Mouse (Mus musculus) CH12.LX (cell line): ENCODE data around the gene Tmem115. TPM values are rescaled to one million over a fixed set of nuclear protein-coding genes. Genes with fewer than 3 reads are reported as not detected.

Source experiments
- DNase-seq: peaks from one replicate; pipeline ENCODE4 v3.0.0-alpha.2; 2013; ENCODE audit errors: extremely low read depth
- H3K27ac ChIP-seq: 2 replicates; pipeline ENCODE4 v1.5.1; 2012; ENCODE audit warnings: low read depth, mild to moderate bottlenecking, control low read depth, moderate library complexity; ENCODE audit not compliant: insufficient read depth
- H3K27me3 ChIP-seq: replicated peaks from 2 replicates; pipeline ENCODE3; 2012; ENCODE audit warnings: inconsistent platforms
- H3K36me3 ChIP-seq, 2 experiments: replicated peaks in 1 of 2; 2 replicates each; pipeline versions ENCODE3 to v1.6.1; 2012; ENCODE audit warnings: inconsistent platforms in 1 of 2, low read length in 1 of 2, mild to moderate bottlenecking in 1 of 2, mixed read lengths in 1 of 2, moderate library complexity in 1 of 2; ENCODE audit not compliant: control insufficient read depth in 1 of 2, insufficient read depth in 1 of 2
- H3K4me1 ChIP-seq, 2 experiments: 2 replicates each; pipeline ENCODE4 v1.6.1; 2012; ENCODE audit warnings: inconsistent platforms in 1 of 2, moderate library complexity in 1 of 2; ENCODE audit not compliant: insufficient read depth in 2 of 2, control insufficient read depth in 1 of 2
- H3K4me2 ChIP-seq: 2 replicates; pipeline ENCODE4 v1.6.1; 2012; ENCODE audit warnings: low read depth, mild to moderate bottlenecking, control low read depth; ENCODE audit not compliant: poor library complexity, insufficient read depth, severe bottlenecking
- H3K4me3 ChIP-seq, 3 experiments: fragments of 150-350 bp in 1 of 3; sonication (generic) in 1 of 3; replicated peaks in 1 of 3; 2 replicates each; pipeline versions ENCODE3 to v1.5.1; 2011 to 2012; ENCODE audit warnings: low read depth in 2 of 3, low read length in 2 of 3, mild to moderate bottlenecking in 2 of 3, moderate library complexity in 2 of 3, control low read depth in 1 of 3, improper control_type of control experiment in 1 of 3, inconsistent platforms in 1 of 3, mixed read lengths in 1 of 3; ENCODE audit not compliant: poor library complexity in 1 of 3
- H3K79me2 ChIP-seq: replicated peaks from 2 replicates; pipeline ENCODE4 v1.6.1; 2012; ENCODE audit warnings: mild to moderate bottlenecking, moderate library complexity; ENCODE audit not compliant: control insufficient read depth, poor library complexity, insufficient read depth, severe bottlenecking; ENCODE audit errors: extremely low read depth
- H3K9ac ChIP-seq: 2 replicates; pipeline ENCODE4 v1.6.1; 2012; ENCODE audit warnings: low read depth, mild to moderate bottlenecking, control low read depth, moderate library complexity; ENCODE audit not compliant: insufficient read depth
- H3K9me3 ChIP-seq: replicated peaks from 2 replicates; pipeline ENCODE3; 2012; ENCODE audit warnings: low read length, inconsistent platforms, mixed read lengths
- BHLHE40 ChIP-seq: IDR thresholded peaks from 2 replicates; pipeline ENCODE4 v1.6.1; 2011; ENCODE audit warnings: mild to moderate bottlenecking, low read depth, low read length, improper control_type of control experiment
- CHD1 ChIP-seq: IDR thresholded peaks from 2 replicates; pipeline ENCODE4 v1.6.1; 2012; ENCODE audit warnings: low read depth, low read length, improper control_type of control experiment, inconsistent platforms
- CTCF ChIP-seq, 2 experiments: IDR thresholded peaks in 1 of 2; conservative IDR thresholded peaks in 1 of 2; 2 replicates each; pipeline ENCODE4 v1.5.1; 2011 to 2012; ENCODE audit warnings: low read depth in 2 of 2, low read length in 2 of 2, improper control_type of control experiment in 1 of 2, inconsistent platforms in 1 of 2, mild to moderate bottlenecking in 1 of 2, moderate library complexity in 1 of 2
- EP300 ChIP-seq: IDR thresholded peaks from 2 replicates; pipeline ENCODE4 v1.6.1; 2011; ENCODE audit warnings: low read length, improper control_type of control experiment
- ETS1 ChIP-seq: conservative IDR thresholded peaks from 2 replicates; pipeline ENCODE4 v1.6.1; 2012; ENCODE audit warnings: low read depth, mild to moderate bottlenecking, inconsistent platforms, low read length, improper control_type of control experiment, moderate library complexity
- GABPA ChIP-seq: IDR thresholded peaks from 2 replicates; pipeline ENCODE4 v1.6.1; 2012; ENCODE audit warnings: low read depth, low read length, improper control_type of control experiment, inconsistent platforms; ENCODE audit not compliant: insufficient replicate concordance
- HCFC1 ChIP-seq: IDR thresholded peaks from 2 replicates; pipeline ENCODE4 v1.6.1; 2012; ENCODE audit warnings: low read depth, mild to moderate bottlenecking, inconsistent platforms, low read length, improper control_type of control experiment
- JUN ChIP-seq: IDR thresholded peaks from 2 replicates; pipeline ENCODE4 v1.6.1; 2011; ENCODE audit warnings: low read depth, mild to moderate bottlenecking, low read length, improper control_type of control experiment, moderate library complexity; ENCODE audit not compliant: insufficient read depth
- JUND ChIP-seq: conservative IDR thresholded peaks from 2 replicates; pipeline ENCODE4 v1.6.1; 2011; ENCODE audit warnings: low read depth, low read length, improper control_type of control experiment
- KAT2A ChIP-seq: IDR thresholded peaks from 2 replicates; pipeline ENCODE4 v1.6.1; 2012; ENCODE audit warnings: low read length, improper control_type of control experiment, inconsistent platforms; ENCODE audit not compliant: insufficient replicate concordance
- MAFK ChIP-seq: IDR thresholded peaks from 2 replicates; pipeline ENCODE4 v1.6.1; 2011; ENCODE audit warnings: low read length, improper control_type of control experiment; ENCODE audit not compliant: insufficient replicate concordance
- MAZ ChIP-seq: IDR thresholded peaks from 2 replicates; pipeline ENCODE4 v1.6.1; 2012; ENCODE audit warnings: low read depth, mild to moderate bottlenecking, inconsistent platforms, low read length, improper control_type of control experiment, moderate library complexity
- MXI1 ChIP-seq: IDR thresholded peaks from 2 replicates; pipeline ENCODE4 v1.6.1; 2011; ENCODE audit warnings: mild to moderate bottlenecking, low read depth, low read length, improper control_type of control experiment
- MYC ChIP-seq: IDR thresholded peaks from 2 replicates; pipeline ENCODE4 v1.6.1; 2011; ENCODE audit warnings: low read depth, mild to moderate bottlenecking, improper control_type of control experiment, low read length
- PAX5 ChIP-seq: IDR thresholded peaks from 2 replicates; pipeline ENCODE4 v1.6.1; 2012; ENCODE audit warnings: low read length, inconsistent platforms, mixed read lengths
- POLR2A ChIP-seq: IDR thresholded peaks from 2 replicates; pipeline ENCODE4 v1.6.1; 2011; ENCODE audit warnings: low read depth, mild to moderate bottlenecking, improper control_type of control experiment, low read length
- RCOR1 ChIP-seq: conservative IDR thresholded peaks from 2 replicates; pipeline ENCODE4 v1.6.1; 2012; ENCODE audit warnings: low read depth, mild to moderate bottlenecking, inconsistent platforms, low read length, improper control_type of control experiment
- SIN3A ChIP-seq: IDR thresholded peaks from 2 replicates; pipeline ENCODE4 v1.6.1; 2012; ENCODE audit warnings: low read length, improper control_type of control experiment, inconsistent platforms
- SMC3 ChIP-seq: IDR thresholded peaks from 2 replicates; pipeline ENCODE4 v1.6.1; 2011; ENCODE audit warnings: low read depth, low read length, improper control_type of control experiment
- TBP ChIP-seq: conservative IDR thresholded peaks from 2 replicates; pipeline ENCODE4 v1.6.1; 2011; ENCODE audit warnings: low read depth, low read length, improper control_type of control experiment
- TCF12 ChIP-seq: IDR thresholded peaks from 2 replicates; pipeline ENCODE4 v1.6.1; 2014; ENCODE audit warnings: low read depth, mild to moderate bottlenecking, inconsistent platforms, low read length, improper control_type of control experiment
- USF1 ChIP-seq: IDR thresholded peaks from 2 replicates; pipeline ENCODE4 v1.6.1; 2014; ENCODE audit warnings: low read depth, mild to moderate bottlenecking, inconsistent platforms, low read length, improper control_type of control experiment
- ZC3H11A ChIP-seq: IDR thresholded peaks from 2 replicates; pipeline ENCODE4 v1.6.1; 2012; ENCODE audit warnings: low read depth, mild to moderate bottlenecking, inconsistent platforms, low read length, improper control_type of control experiment
- ZKSCAN1 ChIP-seq: IDR thresholded peaks from 2 replicates; pipeline ENCODE4 v1.6.1; 2012; ENCODE audit warnings: low read depth, inconsistent platforms, low read length, improper control_type of control experiment, borderline replicate concordance
- ZNF384 ChIP-seq: IDR thresholded peaks from 2 replicates; pipeline ENCODE4 v1.6.1; 2012; ENCODE audit warnings: low read depth, low read length, improper control_type of control experiment, inconsistent platforms
- dilution Hi-C: fragments of 300-500 bp; cut with MboI; formaldehyde crosslinking; loops from 2 replicates; pipeline ENCODE4 v1.14.3; 2020; ENCODE audit warnings: low sequenced_read_pairs; ENCODE audit not compliant: extremely low pct_unique_long_range_greater_than_20kb, extremely low pct_ligation_motif_present
- in situ Hi-C: fragments of 300-500 bp; cut with MboI; formaldehyde crosslinking; loops from 3 replicates; pipeline ENCODE4 v1.14.3; 2019; ENCODE audit warnings: low sequenced_read_pairs, low pct_ligation_motif_present, low pct_unique_long_range_greater_than_20kb, mixed read lengths
- polyA plus RNA-seq: library from polyadenylated mRNA; unstranded; fragments of >175 nt; gene quantifications from 2 replicates; pipeline ENCODE4 v1.2.1, GENCODE M21; 2012; ENCODE audit warnings: low read depth; ENCODE audit not compliant: insufficient read length
- total RNA-seq, 2 experiments: library from RNA; depleted of rRNA; stranded (reverse); fragments of 300-350 nt in 1 of 2; fragments of >200 nt in 1 of 2; gene quantifications; 2 replicates each; pipeline ENCODE4 v1.2.3; 2012 to 2014

Tmem115 gene
- total and polyA plus RNA-seq, 3 experiments: 12.6 to 17.9 (median 13.0) TPM

DNA sequence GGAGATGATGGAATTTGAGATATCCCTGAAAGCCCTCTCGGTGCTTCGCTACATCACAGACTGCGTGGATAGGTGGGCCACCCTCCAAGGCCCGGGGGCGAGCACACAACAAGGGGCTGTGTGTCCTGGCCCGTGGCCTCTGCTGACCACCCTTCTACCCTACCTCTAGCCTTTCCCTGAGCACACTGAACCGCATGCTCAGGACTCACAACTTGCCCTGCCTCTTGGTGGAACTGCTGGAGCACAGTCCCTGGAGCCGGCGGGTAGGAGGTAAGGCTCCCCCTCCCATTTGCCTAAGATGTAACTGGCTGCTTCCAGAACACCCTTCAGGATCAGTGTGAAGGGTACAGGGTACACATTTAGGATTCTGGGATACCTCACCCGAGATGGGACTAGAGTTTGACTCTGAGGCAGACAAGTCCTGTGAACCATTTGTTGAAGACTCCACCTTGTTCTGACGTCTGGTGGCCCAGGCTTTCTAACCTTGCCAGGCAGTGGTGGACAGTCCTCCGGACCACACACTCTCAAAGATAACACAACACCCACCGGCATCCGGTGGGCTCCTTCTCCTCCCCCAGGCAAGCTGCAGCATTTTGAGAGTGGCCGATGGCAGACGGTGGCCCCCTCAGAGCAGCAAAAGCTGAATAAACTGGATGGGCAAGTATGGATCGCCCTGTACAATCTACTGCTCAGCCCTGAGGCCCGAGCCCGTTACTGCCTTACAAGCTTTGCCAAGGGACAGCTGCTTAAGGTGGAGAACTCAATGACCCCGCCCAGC lies 15.7 kb downstream of the Tmem115 start:
- DNase-seq: no peak
- Histone ChIP-seq H3K27me3 (no peaks in the 10 kb centered on the region), H3K27ac (no peak overlapping the region), H3K9ac (no peak overlapping the region), H3K4me2 (no peak overlapping the region), H3K4me3 (no peak overlapping the region), H3K9me3 (no peaks in the 10 kb centered on the region)
- in situ Hi-C loops (no loop called here), dilution Hi-C loops (no loop called here)
- no peak for TF ChIP-seq ZKSCAN1
- TF ChIP-seq MXI1: no peak
- no peak for TF ChIP-seq MAZ
- TF ChIP-seq TCF12: no peak
- TF ChIP-seq HCFC1: no peak
- no peak for TF ChIP-seq RCOR1
- no peak for TF ChIP-seq MYC
- no peak for TF ChIP-seq JUN
- no peak for TF ChIP-seq CTCF (conservative IDR thresholded peaks at IDR 0.05 in 1 of 2, IDR thresholded peaks at IDR 0.05 in 1 of 2; ENCODE audit: low read depth in 2 of 2, low read length in 2 of 2)
- TF ChIP-seq ZC3H11A: no peak
- no peak for TF ChIP-seq PAX5
- TF ChIP-seq KAT2A: no peak
- TF ChIP-seq SIN3A: no peak
- TF ChIP-seq JUND: no peak
- TF ChIP-seq ZNF384: no peak
- no peak for TF ChIP-seq POLR2A
- no peak for TF ChIP-seq ETS1
- no peak for TF ChIP-seq BHLHE40
- no peak for TF ChIP-seq GABPA
- no peak for TF ChIP-seq EP300
- TF ChIP-seq, all 38 proteins: peak for 0
- Histone ChIP-seq H3K79me2 (no peaks in the 10 kb centered on the region; the same call in 1 of the 2 replicates), H3K4me1 (peaks cover 5 to 49% of the 10 kb centered on the region in 2 experiments), H3K36me3 (peaks cover 14 to 26% of the 10 kb centered on the region in 2 experiments)

DNA sequence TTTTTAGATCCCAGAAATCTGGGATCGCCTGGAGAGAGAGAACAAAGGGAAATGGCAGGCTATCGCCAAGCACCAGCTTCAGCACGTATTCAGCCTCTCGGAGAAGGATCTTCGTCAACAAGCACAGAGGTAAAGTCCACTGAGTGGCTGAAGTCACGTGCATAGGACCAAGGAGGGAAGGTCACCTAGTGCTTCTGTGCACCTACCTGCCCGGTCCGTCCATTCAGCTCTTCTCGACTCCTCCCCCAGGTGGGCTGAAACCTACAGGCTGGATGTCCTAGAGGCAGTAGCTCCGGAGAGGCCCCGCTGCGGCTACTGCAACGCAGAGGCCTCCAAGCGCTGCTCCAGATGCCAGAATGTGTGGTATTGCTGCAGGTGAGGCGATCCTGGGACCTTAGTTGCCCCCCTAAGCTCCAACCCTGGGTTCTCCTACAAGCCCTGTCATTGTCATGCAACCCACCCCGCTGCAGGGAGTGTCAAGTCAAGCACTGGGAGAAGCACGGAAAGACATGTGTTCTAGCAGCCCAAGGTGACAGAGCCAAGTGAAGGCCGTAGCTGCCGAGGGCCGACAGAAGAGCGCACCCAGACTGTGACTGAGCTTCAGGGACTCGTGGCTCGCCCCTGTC lies 16.9 kb downstream of the Tmem115 start:
- dilution Hi-C loops: no loop called here
- Histone ChIP-seq H3K27me3 (no peaks in the 10 kb centered on the region), H3K79me2 (peaks cover 7% of the 10 kb centered on the region), H3K4me1 (peaks cover 5 to 44% of the 10 kb centered on the region in 2 experiments), H3K27ac (no peak overlapping the region), H3K36me3 (peaks cover 5 to 15% of the 10 kb centered on the region in 2 experiments), H3K9me3 (no peaks in the 10 kb centered on the region), H3K9ac (no peak overlapping the region), H3K4me3 (no peak overlapping the region), H3K4me2 (no peak overlapping the region)
- TF ChIP-seq CHD1 (no peak), MAFK (no peak), SMC3 (no peak), POLR2A (no peak), USF1 (no peak), TBP (no peak)
- in situ Hi-C loops: no loop called here
- no peak for DNase-seq
